Mouse (Mus musculus) embryonic facial prominence, embryonic 14.5 days (tissue): ENCODE measurements around the gene Tlcd2. TPM values are rescaled to one million over a fixed set of nuclear protein-coding genes. Genes with fewer than 3 reads are reported as not detected.

Source experiments
- ATAC-seq: fragments of 200-750 bp; cut with Nextera tagmentation; 2 replicates; pipeline ENCODE4 v1.8.0; 2017; ENCODE audit warnings: low read depth, moderate number of reproducible peaks, moderate TSS enrichment
- DNase-seq: peaks from one replicate; pipeline ENCODE4 v3.0.0-alpha.2; 2015; ENCODE audit warnings: low spot score
- H3K27ac ChIP-seq: fragments of 300-500 bp; sonication (generic); replicated peaks from 2 replicates; pipeline ENCODE4 v1.5.1; 2014; ENCODE audit warnings: low read depth, mild to moderate bottlenecking, low read length, moderate library complexity
- H3K27me3 ChIP-seq: fragments of 300-500 bp; sonication (generic); replicated peaks from 2 replicates; pipeline ENCODE4 v1.6.1; 2014; ENCODE audit warnings: low read length; ENCODE audit not compliant: control insufficient read depth, insufficient read depth
- H3K36me3 ChIP-seq: fragments of 300-500 bp; sonication (generic); 2 replicates; pipeline ENCODE4 v1.6.1; 2014; ENCODE audit warnings: low read length, mixed read lengths; ENCODE audit not compliant: control insufficient read depth, insufficient read depth
- H3K4me1 ChIP-seq: fragments of 300-500 bp; sonication (generic); 2 replicates; pipeline ENCODE4 v1.6.1; 2014; ENCODE audit warnings: antibody characterized with exemption, low read length; ENCODE audit not compliant: control insufficient read depth, insufficient read depth
- H3K4me2 ChIP-seq: fragments of 300-500 bp; sonication (generic); 2 replicates; pipeline ENCODE4 v1.6.1; 2014; ENCODE audit warnings: low read depth, mild to moderate bottlenecking, low read length, moderate library complexity, mixed read lengths
- H3K4me3 ChIP-seq: fragments of 300-500 bp; sonication (generic); 2 replicates; pipeline ENCODE4 v1.5.1; 2014; ENCODE audit warnings: low read depth, mild to moderate bottlenecking, low read length
- H3K9ac ChIP-seq: fragments of 300-500 bp; sonication (generic); 2 replicates; pipeline ENCODE4 v1.6.1; 2014; ENCODE audit warnings: low read depth, mild to moderate bottlenecking, low read length, moderate library complexity, mixed read lengths
- H3K9me3 ChIP-seq: fragments of 300-500 bp; sonication (generic); 2 replicates; pipeline ENCODE4 v1.6.1; 2016; ENCODE audit warnings: low read length; ENCODE audit not compliant: control insufficient read depth
- WGBS: fragments of 180-500 bp; shearing (Covaris S2); extraction: QIAGEN DNeasy Blood & Tissue Kit; methylation state at CpG from one replicate; pipeline ENCODE4 v1.1.7; 2014; 5-methylcytosine and 5-hydroxymethylcytosine counted together
- microRNA counts: library from miRNA; unstranded; fragments of <30 nt; microRNA quantifications from one replicate; lab custom pipeline; 2017
- microRNA-seq: library from miRNA; unstranded; fragments of <30 nt; microRNA quantifications from one replicate; pipeline ENCODE4, GENCODE M21; 2016; ENCODE audit warnings: borderline number of aligned reads
- polyA plus RNA-seq: library from polyadenylated mRNA; unstranded; fragments of >200 nt; fragmentation: Nextera tagmentation; extraction: Ambion mirVana; gene quantifications from 2 replicates; pipeline ENCODE4 v1.2.1, GENCODE M21; 2014

The Tlcd2 gene
- polyA plus RNA-seq, 1 experiment from 2014 or later, result 19.1 TPM

GRCm38 (mm10) chr11:75511213-75511612 is 49.7 kb downstream of the Tlcd2 start:
- Histone ChIP-seq H3K9ac (no peak overlapping the region), H3K4me2 (no peak overlapping the region), H3K4me3 (no peak overlapping the region), H3K9me3 (no peaks in the 10 kb centered on the region), H3K27me3 (no peaks in the 10 kb centered on the region), H3K27ac (no peak overlapping the region), H3K36me3 (peaks cover 35% of the 10 kb centered on the region), H3K4me1 (peaks cover 14% of the 10 kb centered on the region)
- DNase-seq (no peak), ATAC-seq (no peak)
- 72% methylated on average over 6 of the region's 6 CpGs for WGBS

GRCm38 (mm10) chr11:75512301-75513018 is 50.9 kb downstream of the Tlcd2 start:
- Histone ChIP-seq H3K4me3 (no peak overlapping the region), H3K4me2 (no peak overlapping the region), H3K27me3 (no peaks in the 10 kb centered on the region), H3K9me3 (no peaks in the 10 kb centered on the region), H3K4me1 (peaks cover 14% of the 10 kb centered on the region), H3K36me3 (peaks cover 24% of the 10 kb centered on the region), H3K9ac (no peak overlapping the region), H3K27ac (no peak overlapping the region)
- no peak for ATAC-seq
- DNase-seq, result no peak
- WGBS, result 75% methylated on average over 9 of the region's 9 CpGs

GRCm38 (mm10) chr11:75513336-75513735 is 51.8 kb downstream of the Tlcd2 start, which contains the start of gene Scarf1:
Gene Scarf1 (plus strand): TSS chr11:75513540.
- no peak for ATAC-seq
- 0 out of 2 replicates have a peak within 1 kb of the TSS, but pooled peaks have one; percentile 8 for H3K4me3 ChIP-seq
- no peak within 1 kb of the TSS for H3K9ac ChIP-seq

GRCm38 (mm10) chr11:75515186-75515585 is 53.7 kb downstream of the Tlcd2 start:
- DNase-seq, result no peak
- no peak for ATAC-seq
- H3K36me3 ChIP-seq, result no peaks in the 10 kb centered on the region
- H3K27ac ChIP-seq, result no peak overlapping the region
- H3K4me3 ChIP-seq, result no peak overlapping the region
- H3K27me3 ChIP-seq, result no peaks in the 10 kb centered on the region
- H3K4me1 ChIP-seq, result no peaks in the 10 kb centered on the region
- 90% methylated on average over 25 of the region's 25 CpGs for WGBS
- no peaks in the 10 kb centered on the region for H3K9me3 ChIP-seq
- H3K4me2 ChIP-seq, result no peak overlapping the region
- no peak overlapping the region for H3K9ac ChIP-seq

More at GRCm38 (mm10) chr11:75513336-75513735, 51.8 kb downstream of the Tlcd2 start, which contains the start of gene Scarf1:
- Histone ChIP-seq H3K27me3 (no peaks in the 10 kb centered on the region), H3K36me3 (peaks cover 15% of the 10 kb centered on the region), H3K9me3 (no peaks in the 10 kb centered on the region), H3K27ac (no peak within 1 kb of the TSS), H3K4me2 (peak within 1 kb of the TSS; percentile 12; the same call in 1 of the 2 replicates), H3K4me1 (peaks cover 14% of the 10 kb centered on the region)
- 56% methylated on average over 8 of the region's 8 CpGs for WGBS
- peak; percentile 28 for DNase-seq

GRCm38 (mm10) chr11:75519834-75520633 is 58.5 kb downstream of the Tlcd2 start:
- Histone ChIP-seq H3K4me1 (no peaks in the 10 kb centered on the region), H3K9ac (no peak overlapping the region), H3K4me2 (no peak overlapping the region), H3K27ac (no peak overlapping the region), H3K36me3 (no peaks in the 10 kb centered on the region), H3K27me3 (no peaks in the 10 kb centered on the region), H3K9me3 (no peaks in the 10 kb centered on the region), H3K4me3 (no peak overlapping the region)
- ATAC-seq, result no peak
- no peak for DNase-seq
- 76% methylated on average over 15 of the region's 15 CpGs for WGBS

MicroRNAs encoded within 50 kb of the gene (microRNA counts, 519-probe panel; counts per million panel counts)
- microRNA mmu-miR-22 (lab: Ali Mortazavi, UCI), result 3,898 counts per million, percentile 91 among the panel's probes with 10 or more counts

Small RNA genes lying within 50 kb of the gene (microRNA-seq; reads per million reads assigned to microRNA genes)
- 11,767 reads per million, percentile 95 among the genes with 10 or more reads in this experiment for gene Mir22

Other genes starting within 250 kb of the Tlcd2 start
- 85.0 and 85.8 TPM in 2 replicates for gene Rpa1, start 113.4 kb upstream of the Tlcd2 start, polyA plus RNA-seq
- 7.8 and 10.2 TPM in 2 replicates for gene Smyd4, start 113.3 kb upstream of the Tlcd2 start, polyA plus RNA-seq
- 354 and 373 TPM in 2 replicates for gene Serpinf1, start 39.0 kb upstream of the Tlcd2 start, polyA plus RNA-seq
- gene Serpinf2, start 22.1 kb upstream of the Tlcd2 start, polyA plus RNA-seq, result not detected in 2 replicates
- 5.7 and 7.0 TPM in 2 replicates for gene Wdr81, start 7.0 kb upstream of the Tlcd2 start, polyA plus RNA-seq
- gene Prpf8, start 25.1 kb downstream of the Tlcd2 start, polyA plus RNA-seq, result 76.6 and 83.5 TPM in 2 replicates
- 0.59 and 0.70 TPM in 2 replicates for gene Rilp, start 48.4 kb downstream of the Tlcd2 start, polyA plus RNA-seq
- gene Scarf1, start 51.8 kb downstream of the Tlcd2 start, polyA plus RNA-seq, result 6.9 and 7.2 TPM in 2 replicates
- gene Slc43a2, start 70.0 kb downstream of the Tlcd2 start, polyA plus RNA-seq, result 4.3 and 5.3 TPM in 2 replicates
- 81.7 and 86.3 TPM in 2 replicates for gene Pitpna, start 126.4 kb downstream of the Tlcd2 start, polyA plus RNA-seq
- gene Inpp5k, start 169.3 kb downstream of the Tlcd2 start, polyA plus RNA-seq, result 23.7 and 29.2 TPM in 2 replicates
- gene Myo1c, start 188.8 kb downstream of the Tlcd2 start, polyA plus RNA-seq, result 45.5 and 49.7 TPM in 2 replicates
- 106 TPM in 2 replicates for gene Crk, start 217.5 kb downstream of the Tlcd2 start, polyA plus RNA-seq